Mouse (Mus musculus) heart, adult 2 months (tissue): ENCODE results near the gene Coa4.

Source experiments
- CTCF ChIP-seq: fragments of 200-600 bp; IDR thresholded peaks from 2 replicates; pipeline ENCODE4 v1.8.1; 2022; ENCODE audit warnings: antibody characterized with exemption, mild to moderate bottlenecking, moderate library complexity
- EP300 ChIP-seq: fragments of 200-500 bp; IDR thresholded peaks from 2 replicates; pipeline ENCODE4 v1.6.1; 2011; ENCODE audit warnings: low read depth, low read length, control low read depth; ENCODE audit not compliant: insufficient read depth

DNA sequence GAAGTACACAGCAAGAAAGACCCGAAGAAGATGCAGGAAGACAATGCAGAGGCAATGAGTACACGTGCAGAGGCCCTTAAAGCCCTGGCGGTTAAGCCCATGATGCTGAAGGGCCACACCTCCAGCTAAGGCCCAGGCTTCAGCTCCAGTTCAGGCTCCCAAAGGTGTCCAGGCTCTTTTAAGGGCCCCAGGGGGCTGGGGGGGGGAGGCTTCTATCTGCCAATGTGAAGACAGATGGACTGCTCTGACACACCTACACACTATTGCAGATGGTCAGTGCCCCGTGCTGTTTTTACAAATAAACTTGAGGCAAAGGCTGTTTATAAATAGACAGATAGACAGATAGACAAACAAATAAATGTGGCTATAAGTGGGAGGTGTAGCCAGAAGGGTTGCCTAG, 35.2 kb downstream of the Coa4 start:
- no peak for TF ChIP-seq EP300
- TF ChIP-seq CTCF: no peak
